Mouse (Mus musculus): Measurements from ENCODE around the gene Tppp3.

- TF ChIP-seq POLR2A (IDR thresholded peaks at IDR 0.05; ENCODE audit: control insufficient read depth, low read depth, low read length) (no peak), CTCF (IDR thresholded peaks at IDR 0.05; ENCODE audit: control insufficient read depth, insufficient read depth, insufficient replicate concordance, low read depth, low read length) (no peak)
Observed at GRCm38 (mm10) chr8:105433021-105433420, 38.3 kb downstream of the Tppp3 start.

All from testis, adult 2 months (tissue).